Mouse (Mus musculus): ENCODE measurements around the gene Aoc2. TPM values are rescaled to one million over a fixed set of nuclear protein-coding genes. Genes with fewer than 3 reads are reported as not detected.
"Not testable (repeated sequence)": the region's sequence is repeated elsewhere in the genome, so short reads cannot be mapped to it uniquely, and the experiment has no call there.

Aoc2 gene
- polyA plus RNA-seq, 1 experiment, result 0.55 TPM

- Histone ChIP-seq H3K4me3 (ENCODE audit: insufficient read depth, low read depth, low read length) (peak within 1 kb of the TSS; percentile 97), H3K27ac (replicated peaks; ENCODE audit: low read depth, low read length) (peak within 1 kb of the TSS; percentile 50; the same call in 1 of the 2 replicates), H3K4me1 (ENCODE audit: control insufficient read depth, insufficient read depth, insufficient read length, low read length) (peaks cover 6% of the 10 kb centered on the region)
These were observed 22.7 kb upstream of the Aoc2 start, which contains the start of gene Becn1 for GRCm38 (mm10) chr11:101302004-101302798. Gene Becn1, minus strand, starts transcription at chr11:101302286.

DNA sequence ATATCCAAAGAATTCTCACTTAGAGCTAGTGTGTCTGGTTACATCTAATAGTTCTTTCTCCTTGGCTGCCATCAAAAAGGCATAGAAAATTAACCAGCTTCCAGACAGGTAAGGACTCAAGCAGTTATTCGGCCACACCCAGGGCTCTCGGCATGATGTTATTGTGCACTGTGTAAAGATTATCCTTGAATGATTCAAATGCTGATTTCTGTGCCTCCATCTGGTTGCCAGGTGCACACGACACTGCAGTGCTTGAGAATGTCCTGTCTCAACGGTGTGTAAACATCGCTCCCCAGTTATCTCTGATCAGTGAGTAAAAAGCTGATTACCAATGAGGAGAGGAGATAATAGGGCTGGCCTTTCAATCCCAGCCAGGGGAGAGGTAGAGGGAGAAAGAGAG lies 17.1 kb upstream of the Aoc2 start:
- Histone ChIP-seq H3K4me1 (ENCODE audit: control insufficient read depth, insufficient read depth, insufficient read length, low read length) (no peaks in the 10 kb centered on the region), H3K4me3 (ENCODE audit: insufficient read depth, low read depth, low read length) (no peak overlapping the region), H3K27ac (replicated peaks; ENCODE audit: low read depth, low read length) (no peak overlapping the region)

DNA sequence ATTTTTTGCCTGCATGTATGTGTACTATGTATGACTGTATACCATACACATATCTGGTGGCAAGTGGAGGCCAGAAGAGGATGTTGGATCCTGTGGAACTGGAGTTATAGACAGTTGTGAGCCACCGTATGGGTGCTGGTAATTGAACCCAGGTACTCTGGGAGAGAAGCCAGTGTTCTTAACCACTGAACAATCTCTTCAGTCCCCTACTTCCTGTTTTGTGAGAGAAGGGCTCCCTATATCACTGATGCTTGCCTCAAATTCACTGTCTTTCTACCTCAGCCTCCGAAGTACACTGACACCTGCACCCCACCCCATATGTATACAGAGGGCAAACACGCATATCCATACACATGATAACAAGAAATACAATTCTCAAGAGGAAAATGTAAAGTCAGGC lies 13.8 kb upstream of the Aoc2 start:
- Histone ChIP-seq H3K27ac (replicated peaks; ENCODE audit: low read depth, low read length) (no peak overlapping the region), H3K4me1 (ENCODE audit: control insufficient read depth, insufficient read depth, insufficient read length, low read length) (no peaks in the 10 kb centered on the region), H3K4me3 (ENCODE audit: insufficient read depth, low read depth, low read length) (no peak overlapping the region)

GRCm38 (mm10) chr11:101312150-101312549 lies 12.7 kb upstream of the Aoc2 start:
- no peak overlapping the region for H3K4me3 ChIP-seq (ENCODE audit: insufficient read depth, low read depth, low read length)
- no peak overlapping the region for H3K27ac ChIP-seq (replicated peaks; ENCODE audit: low read depth, low read length)
- H3K4me1 ChIP-seq (ENCODE audit: control insufficient read depth, insufficient read depth, insufficient read length, low read length), result peaks cover 3% of the 10 kb centered on the region; the same call in 1 of the 2 replicates

- Histone ChIP-seq H3K27ac (replicated peaks; ENCODE audit: low read depth, low read length) (no peak overlapping the region), H3K4me1 (ENCODE audit: control insufficient read depth, insufficient read depth, insufficient read length, low read length) (peaks cover 3% of the 10 kb centered on the region; the same call in 1 of the 2 replicates), H3K4me3 (ENCODE audit: insufficient read depth, low read depth, low read length) (no peak overlapping the region)
These were observed 10.3 kb upstream of the Aoc2 start for GRCm38 (mm10) chr11:101314567-101314966.

DNA sequence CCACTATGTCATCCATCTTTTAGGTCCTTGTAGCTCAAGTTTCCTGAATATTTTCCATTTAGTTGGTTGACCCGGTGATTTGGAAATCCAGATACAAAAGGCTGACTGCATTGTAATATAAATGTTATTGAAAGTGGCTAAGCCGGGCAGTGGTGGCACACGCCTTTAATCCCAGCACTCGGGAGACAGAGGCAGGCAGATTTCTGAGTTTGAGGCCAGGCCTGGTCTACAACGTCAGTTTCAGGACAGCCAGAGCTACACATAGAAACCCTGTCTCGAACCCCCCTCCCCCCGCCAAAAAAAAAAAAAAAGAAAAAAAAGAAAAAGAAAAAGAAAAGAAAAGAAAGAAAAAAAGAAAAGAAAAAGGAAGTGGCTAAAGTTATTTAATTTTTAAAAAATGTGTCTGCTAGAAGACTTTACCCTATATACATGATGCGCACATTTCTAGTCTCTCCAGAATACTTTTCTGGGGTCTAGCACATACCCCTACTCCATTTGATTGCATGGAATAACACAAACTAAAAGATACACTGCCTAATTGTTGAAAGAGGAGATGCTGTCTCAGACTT lies 9.7 kb upstream of the Aoc2 start:
- Histone ChIP-seq H3K4me3 (ENCODE audit: insufficient read depth, low read depth, low read length) (peak overlapping the region; percentile 93), H3K27ac (replicated peaks; ENCODE audit: low read depth, low read length) (peak overlapping the region; percentile 95; the same call in 1 of the 2 replicates), H3K4me1 (ENCODE audit: control insufficient read depth, insufficient read depth, insufficient read length, low read length) (peaks cover 3% of the 10 kb centered on the region; the same call in 1 of the 2 replicates)

DNA sequence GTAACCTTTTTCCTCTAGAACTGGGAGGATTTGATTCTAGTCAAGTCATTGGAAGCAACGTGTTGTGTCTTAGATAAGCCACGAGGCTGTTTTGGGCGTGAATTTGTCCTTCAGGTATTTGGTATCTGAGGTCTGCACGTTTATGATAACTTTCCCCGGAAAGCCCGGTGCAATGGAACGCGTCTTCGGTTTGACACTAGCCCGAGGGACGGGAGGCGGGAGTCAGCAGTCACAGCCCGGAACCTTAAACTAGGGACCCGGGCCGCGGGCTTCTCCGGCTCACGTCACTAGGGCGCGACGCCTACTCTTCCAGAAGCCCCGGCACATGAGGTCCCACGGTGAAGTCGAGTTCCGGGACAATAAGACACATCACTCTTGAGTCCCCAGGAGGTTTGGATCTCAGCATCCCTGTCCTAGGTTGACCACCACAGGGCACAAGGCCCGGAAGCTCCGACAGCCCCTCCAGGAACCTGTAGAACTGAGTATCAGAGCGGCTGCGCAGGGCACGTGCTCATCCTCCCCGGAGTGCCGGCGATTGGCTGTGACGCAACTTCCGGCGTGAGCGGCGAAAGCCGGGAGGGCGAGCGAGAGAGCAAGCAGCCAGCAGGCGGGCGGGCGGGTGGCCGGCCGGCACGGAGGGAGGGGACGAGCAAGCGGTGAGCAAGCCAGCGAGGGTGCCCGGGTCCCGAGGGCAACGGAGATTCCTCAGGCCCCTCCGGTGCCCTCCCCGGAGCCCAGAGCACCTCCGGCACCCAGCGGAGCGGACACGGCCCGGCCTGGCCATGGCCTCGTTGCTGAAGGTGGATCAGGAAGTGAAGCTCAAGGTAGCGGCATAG lies 9.0 kb upstream of the Aoc2 start, which contains the start of gene Psme3:
Gene Psme3, plus strand, starts transcription at position 549 of the 836 bp plus-strand sequence.
- Histone ChIP-seq H3K4me1 (ENCODE audit: control insufficient read depth, insufficient read depth, insufficient read length, low read length) (peaks cover 3% of the 10 kb centered on the region; the same call in 1 of the 2 replicates), H3K27ac (replicated peaks; ENCODE audit: low read depth, low read length) (peak within 1 kb of the TSS; percentile 95), H3K4me3 (ENCODE audit: insufficient read depth, low read depth, low read length) (peak within 1 kb of the TSS; percentile 93)

GRCm38 (mm10) chr11:101316501-101316917 lies 8.4 kb upstream of the Aoc2 start:
- peak overlapping the region; percentile 76 for H3K27ac ChIP-seq (replicated peaks; ENCODE audit: low read depth, low read length)

DNA sequence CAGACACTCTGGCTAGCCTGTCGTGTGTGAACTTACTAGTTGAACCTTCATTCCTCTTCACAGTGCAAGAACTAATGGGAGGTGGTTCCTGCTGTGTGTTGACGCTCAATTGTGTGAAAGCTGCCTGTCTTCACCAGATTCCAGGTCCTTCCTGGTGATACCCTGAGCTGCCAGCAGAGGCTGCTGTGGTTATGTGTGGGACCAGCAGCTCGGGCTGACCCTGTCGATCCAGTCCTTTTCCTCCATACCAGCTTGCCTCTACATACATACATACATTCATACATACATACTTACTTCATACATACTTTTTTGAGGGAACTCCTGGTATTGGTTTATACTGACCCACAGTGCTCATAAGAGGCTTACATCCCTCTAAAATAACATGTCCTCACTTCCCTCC lies 1.3 kb upstream of the Aoc2 start:
- Histone ChIP-seq H3K4me1 (ENCODE audit: control insufficient read depth, insufficient read depth, insufficient read length, low read length) (no peaks in the 10 kb centered on the region), H3K4me3 (ENCODE audit: insufficient read depth, low read depth, low read length) (no peak overlapping the region), H3K27ac (replicated peaks; ENCODE audit: low read depth, low read length) (no peak overlapping the region)

More at GRCm38 (mm10) chr11:101316501-101316917, 8.4 kb upstream of the Aoc2 start:
- Histone ChIP-seq H3K4me1 (ENCODE audit: control insufficient read depth, insufficient read depth, insufficient read length, low read length) (peaks cover 3% of the 10 kb centered on the region; the same call in 1 of the 2 replicates), H3K4me3 (ENCODE audit: insufficient read depth, low read depth, low read length) (peak overlapping the region; percentile 93)

DNA sequence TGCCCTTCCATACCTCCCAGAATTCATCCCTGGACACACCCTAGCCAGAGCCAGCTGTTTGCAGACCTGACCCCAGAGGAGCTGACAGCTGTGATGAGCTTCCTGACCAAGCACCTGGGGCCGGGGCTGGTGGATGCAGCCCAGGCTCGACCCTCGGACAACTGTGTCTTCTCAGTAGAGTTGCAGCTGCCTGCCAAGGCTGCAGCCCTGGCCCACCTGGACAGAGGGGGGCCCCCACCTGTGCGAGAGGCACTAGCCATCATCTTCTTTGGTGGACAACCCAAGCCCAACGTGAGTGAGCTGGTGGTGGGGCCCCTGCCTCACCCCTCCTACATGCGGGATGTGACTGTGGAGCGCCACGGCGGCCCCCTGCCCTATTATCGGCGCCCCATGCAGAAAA lies 338 bp downstream of the Aoc2 start:
- not testable (repeated sequence) for H3K4me3 ChIP-seq (ENCODE audit: insufficient read depth, low read depth, low read length)

DNA sequence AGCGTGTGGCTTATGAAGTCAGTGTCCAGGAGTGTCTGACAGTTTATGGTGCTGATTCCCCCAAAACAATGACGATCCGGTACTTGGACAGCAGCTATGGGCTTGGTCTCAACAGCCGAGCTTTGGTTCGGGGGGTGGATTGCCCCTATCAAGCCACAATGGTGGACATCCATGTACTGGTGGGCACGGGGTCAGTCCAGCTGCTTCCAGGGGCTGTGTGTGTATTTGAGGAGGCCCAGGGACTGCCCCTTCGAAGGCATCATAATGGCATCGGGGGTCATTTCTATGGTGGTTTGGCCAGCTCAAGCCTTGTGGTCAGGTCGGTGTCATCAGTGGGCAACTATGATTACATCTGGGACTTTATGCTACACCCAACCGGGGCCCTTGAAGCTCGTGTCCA lies 1.3 kb downstream of the Aoc2 start:
- Histone ChIP-seq H3K4me1 (ENCODE audit: control insufficient read depth, insufficient read depth, insufficient read length, low read length) (peaks cover 3% of the 10 kb centered on the region), H3K27ac (replicated peaks; ENCODE audit: low read depth, low read length) (no peak overlapping the region), H3K4me3 (ENCODE audit: insufficient read depth, low read depth, low read length) (no peak overlapping the region)

More for the DNA sequence above, 338 bp downstream of the Aoc2 start:
- not testable (repeated sequence) for H3K4me1 ChIP-seq (ENCODE audit: control insufficient read depth, insufficient read depth, insufficient read length, low read length); H3K27ac ChIP-seq (replicated peaks; ENCODE audit: low read depth, low read length)

GRCm38 (mm10) chr11:101327311-101327710 lies 2.4 kb downstream of the Aoc2 start:
- no peak overlapping the region for H3K27ac ChIP-seq (replicated peaks; ENCODE audit: low read depth, low read length)
- peaks cover 3% of the 10 kb centered on the region for H3K4me1 ChIP-seq (ENCODE audit: control insufficient read depth, insufficient read depth, insufficient read length, low read length)
- H3K4me3 ChIP-seq (ENCODE audit: insufficient read depth, low read depth, low read length), result no peak overlapping the region

DNA sequence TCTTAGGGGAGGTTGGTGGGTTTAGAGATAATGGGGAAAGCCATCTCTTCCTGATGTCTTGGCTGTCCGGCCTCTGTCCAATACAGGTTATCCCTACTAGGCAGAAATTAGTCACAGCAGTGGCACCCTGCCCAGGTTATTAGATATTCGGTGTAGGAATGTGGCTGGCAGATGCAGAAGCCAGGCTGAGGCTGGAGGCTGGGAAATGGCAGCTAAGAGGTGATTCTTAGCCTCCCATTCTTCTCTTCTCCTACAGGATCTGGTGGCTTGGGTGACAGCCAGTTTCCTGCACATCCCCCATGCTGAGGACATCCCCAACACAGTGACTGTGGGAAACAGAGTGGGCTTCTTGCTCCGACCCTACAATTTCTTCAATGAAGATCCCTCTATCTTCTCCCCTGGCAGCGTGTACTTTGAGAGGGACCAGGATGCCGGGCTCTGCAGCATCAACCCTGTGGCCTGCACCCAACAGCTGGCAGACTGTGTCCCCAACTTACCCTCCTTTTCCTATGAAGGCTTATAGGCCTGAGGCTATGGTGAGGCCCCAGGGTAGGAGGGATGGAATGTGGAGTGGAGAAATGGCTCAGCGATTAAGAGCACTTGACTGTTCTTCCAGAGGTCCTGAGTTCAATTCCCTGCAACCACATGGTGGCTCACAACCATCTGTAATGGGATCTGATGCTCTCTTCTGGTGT lies 4.2 kb downstream of the Aoc2 start:
- Histone ChIP-seq H3K27ac (replicated peaks; ENCODE audit: low read depth, low read length) (no peak overlapping the region; the same call in 1 of the 2 replicates), H3K4me1 (ENCODE audit: control insufficient read depth, insufficient read depth, insufficient read length, low read length) (peaks cover 3% of the 10 kb centered on the region), H3K4me3 (ENCODE audit: insufficient read depth, low read depth, low read length) (no peak overlapping the region)

- Histone ChIP-seq H3K4me1 (ENCODE audit: control insufficient read depth, insufficient read depth, insufficient read length, low read length) (peaks cover 3% of the 10 kb centered on the region), H3K27ac (replicated peaks; ENCODE audit: low read depth, low read length) (peak within 1 kb of the TSS; percentile 96), H3K4me3 (ENCODE audit: insufficient read depth, low read depth, low read length) (peak within 1 kb of the TSS; percentile 83)
These were observed 5.6 kb downstream of the Aoc2 start, which contains the start of gene Aoc3 for GRCm38 (mm10) chr11:101330371-101330924. Gene Aoc3, plus strand, starts transcription at chr11:101330605.

Measured in brown adipose tissue, adult 24 weeks (tissue).